Mouse (Mus musculus) stomach, postnatal 0 days (tissue): ENCODE measurements around the gene Bmp2k.

Source experiments
- CTCF ChIP-seq: IDR thresholded peaks from 2 replicates; pipeline ENCODE4 v1.5.1; 2016; ENCODE audit warnings: antibody characterized with exemption, low read depth, mild to moderate bottlenecking, moderate library complexity
- EP300 ChIP-seq: optimal IDR thresholded peaks from 2 replicates; pipeline ENCODE3; 2016; ENCODE audit warnings: antibody characterized with exemption

DNA sequence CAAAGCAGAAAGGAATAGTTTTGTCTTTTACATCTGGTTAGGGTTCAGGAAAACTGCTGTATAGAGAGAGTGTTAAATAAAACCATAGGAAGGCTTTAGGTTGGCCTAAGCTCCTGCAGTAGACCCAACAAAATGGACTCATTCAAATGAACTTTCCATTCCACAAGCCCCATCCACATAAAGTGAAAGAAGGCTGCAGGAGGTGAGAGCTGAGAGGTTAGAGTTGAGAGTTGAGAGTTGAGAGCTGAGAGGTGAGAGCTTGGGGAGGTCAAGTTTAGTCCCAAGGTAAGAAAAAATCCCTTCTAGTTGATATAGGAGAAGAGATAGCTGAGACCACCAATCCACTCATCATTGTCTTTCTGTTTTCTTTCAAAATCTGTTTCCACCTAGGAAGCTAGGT, 35.6 kb upstream of the Bmp2k start:
- TF ChIP-seq CTCF (no peak), EP300 (no peak)
